Mouse (Mus musculus): Measurements from ENCODE around the gene Rbm3. TPM values are rescaled to one million over a fixed set of nuclear protein-coding genes. Genes with fewer than 3 reads are reported as not detected.
A peak's percentile ranks its signal among the peaks of the same experiment; 100 is the strongest.

The Rbm3 gene
- total and polyA plus RNA-seq, 3 experiments: 750 to 1,021 TPM; not detected in 1

GRCm38 (mm10) chrX:8099435-8099834, 46.2 kb downstream of the Rbm3 start:
- H3K4me3 ChIP-seq (ENCODE audit: control insufficient read depth in 1 of 2, insufficient read depth in 1 of 2, low read depth in 2 of 2, low read length in 2 of 2): no peak overlapping the region
- peaks cover 0 to 29% of the 10 kb centered on the region in 2 experiments; a peak in 2 of 4 replicates for H3K36me3 ChIP-seq (ENCODE audit: control insufficient read depth in 1 of 2, insufficient read depth in 2 of 2, low read length in 2 of 2)
- H3K4me1 ChIP-seq (ENCODE audit: control insufficient read depth in 1 of 2, insufficient read depth in 2 of 2, low read length in 2 of 2): peaks cover 4 to 30% of the 10 kb centered on the region in 2 experiments; a peak in 3 of 4 replicates
- no peaks in the 10 kb centered on the region for H3K9me3 ChIP-seq (replicated peaks; ENCODE audit: insufficient read depth, low read length)
- peak overlapping the region; percentile 28 for H3K27ac ChIP-seq (ENCODE audit: control insufficient read depth, low read depth, low read length)
- DNase-seq (ENCODE audit: low read depth, low spot score): peak; percentile 77
- peaks cover 2% of the 10 kb centered on the region; the same call in 1 of the 2 replicates for H3K79me2 ChIP-seq (ENCODE audit: control insufficient read depth, insufficient read depth, low read length, poor library complexity)
- no peak overlapping the region for H3K9ac ChIP-seq (ENCODE audit: control insufficient read depth, low read depth, low read length, poor library complexity, severe bottlenecking)
- H3K27me3 ChIP-seq (ENCODE audit: control insufficient read depth in 1 of 2, insufficient read depth in 2 of 2, low read length in 2 of 2): no peaks in the 10 kb centered on the region
- TF ChIP-seq CTCF (IDR thresholded peaks at IDR 0.05 in 2 of 3, conservative IDR thresholded peaks at IDR 0.05 in 1 of 3; ENCODE audit: control insufficient read depth in 1 of 3, insufficient read depth in 1 of 3, low read depth in 2 of 3, low read length in 3 of 3, poor library complexity in 1 of 3, severe bottlenecking in 1 of 3) (no peak), ETS1 (IDR thresholded peaks at IDR 0.05; ENCODE audit: low read depth, low read length) (peak; percentile 48; the same call in 1 of the 2 replicates), ZC3H11A (IDR thresholded peaks at IDR 0.05; ENCODE audit: low read depth, low read length) (no peak), CHD1 (IDR thresholded peaks at IDR 0.05; ENCODE audit: low read depth, low read length) (no peak), POLR2AphosphoS5 (IDR thresholded peaks at IDR 0.05; ENCODE audit: borderline replicate concordance, low read depth, low read length) (no peak), ZMIZ1 (IDR thresholded peaks at IDR 0.05; ENCODE audit: low read depth, low read length) (no peak), ZKSCAN1 (IDR thresholded peaks at IDR 0.05; ENCODE audit: low read depth, low read length) (no peak), MYB (IDR thresholded peaks at IDR 0.05; ENCODE audit: low read depth, low read length) (no peak), ZNF384 (IDR thresholded peaks at IDR 0.05; ENCODE audit: low read depth, low read length) (peak; percentile 87), NRF1 (IDR thresholded peaks at IDR 0.05; ENCODE audit: insufficient read depth, low read depth, low read length, poor library complexity, severe bottlenecking) (no peak), GABPA (IDR thresholded peaks at IDR 0.05; ENCODE audit: low read depth, low read length) (no peak), POLR2AphosphoS2 (IDR thresholded peaks at IDR 0.05; ENCODE audit: low read length) (no peak), CHD2 (IDR thresholded peaks at IDR 0.05; ENCODE audit: low read length) (no peak), GATA1 (IDR thresholded peaks at IDR 0.05; ENCODE audit: low read depth, low read length) (no peak), MAFK (IDR thresholded peaks at IDR 0.05; ENCODE audit: borderline replicate concordance, low read depth, low read length) (no peak), KAT2A (conservative IDR thresholded peaks at IDR 0.05; ENCODE audit: low read depth, low read length) (no peak), MYC (IDR thresholded peaks at IDR 0.05; ENCODE audit: low read depth, low read length) (0 out of 2 replicates have a peak, but pooled peaks have one; percentile 41), SMC3 (IDR thresholded peaks at IDR 0.05; ENCODE audit: low read depth, low read length) (no peak), TBP (IDR thresholded peaks at IDR 0.05; ENCODE audit: low read depth, low read length) (no peak), MAZ (IDR thresholded peaks at IDR 0.05; ENCODE audit: low read depth, low read length) (no peak), EP300 (IDR thresholded peaks at IDR 0.05; ENCODE audit: low read depth in 1 of 2, low read length in 2 of 2) (peak; percentile 37 to 43; a peak in 2 of 4 replicates), E2F4 (IDR thresholded peaks at IDR 0.05; ENCODE audit: borderline replicate concordance, low read depth, low read length) (no peak), RAD21 (IDR thresholded peaks at IDR 0.05; ENCODE audit: low read depth, low read length) (no peak), UBTF (IDR thresholded peaks at IDR 0.05; ENCODE audit: borderline replicate concordance, insufficient read depth, low read depth, low read length) (no peak), USF1 (IDR thresholded peaks at IDR 0.05; ENCODE audit: low read depth, low read length) (no peak), MEF2A (IDR thresholded peaks at IDR 0.05; ENCODE audit: extremely low read depth, insufficient replicate concordance, low read depth, low read length, poor library complexity, severe bottlenecking) (no peak), MAX (IDR thresholded peaks at IDR 0.05; ENCODE audit: low read length) (no peak), TCF12 (IDR thresholded peaks at IDR 0.05; ENCODE audit: low read depth, low read length) (no peak), TAL1 (IDR thresholded peaks at IDR 0.05; ENCODE audit: low read length) (peak; percentile 22), JUND (IDR thresholded peaks at IDR 0.05; ENCODE audit: low read depth, low read length) (no peak), POLR2A (IDR thresholded peaks at IDR 0.05; ENCODE audit: control insufficient read depth in 1 of 2, insufficient read depth in 1 of 2, low read depth in 1 of 2, low read length in 2 of 2, poor library complexity in 1 of 2) (no peak), NELFE (IDR thresholded peaks at IDR 0.05; ENCODE audit: low read depth, low read length) (no peak), SIN3A (IDR thresholded peaks at IDR 0.05; ENCODE audit: low read length) (no peak), BHLHE40 (IDR thresholded peaks at IDR 0.05; ENCODE audit: borderline replicate concordance, low read depth, low read length) (no peak), RCOR1 (IDR thresholded peaks at IDR 0.05; ENCODE audit: low read depth, low read length) (peak; percentile 97), ELF1 (IDR thresholded peaks at IDR 0.05; ENCODE audit: low read depth, low read length) (no peak), HCFC1 (IDR thresholded peaks at IDR 0.05; ENCODE audit: low read depth, low read length) (no peak), USF2 (IDR thresholded peaks at IDR 0.05; ENCODE audit: borderline replicate concordance in 1 of 2, insufficient read depth in 1 of 2, low read depth in 1 of 2, low read length in 2 of 2) (no peak)

Measured in MEL (cell line).